Mouse (Mus musculus): ENCODE measurements around the gene Sirt4. TPM values are rescaled to one million over a fixed set of nuclear protein-coding genes. Genes with fewer than 3 reads are reported as not detected.
"Not testable (repeated sequence)": the region's sequence is repeated elsewhere in the genome, so short reads cannot be mapped to it uniquely, and the experiment has no call there.

The Sirt4 gene
- total and polyA plus RNA-seq, 3 experiments: 9.3 to 27.5 (median 13.3) TPM

DNA sequence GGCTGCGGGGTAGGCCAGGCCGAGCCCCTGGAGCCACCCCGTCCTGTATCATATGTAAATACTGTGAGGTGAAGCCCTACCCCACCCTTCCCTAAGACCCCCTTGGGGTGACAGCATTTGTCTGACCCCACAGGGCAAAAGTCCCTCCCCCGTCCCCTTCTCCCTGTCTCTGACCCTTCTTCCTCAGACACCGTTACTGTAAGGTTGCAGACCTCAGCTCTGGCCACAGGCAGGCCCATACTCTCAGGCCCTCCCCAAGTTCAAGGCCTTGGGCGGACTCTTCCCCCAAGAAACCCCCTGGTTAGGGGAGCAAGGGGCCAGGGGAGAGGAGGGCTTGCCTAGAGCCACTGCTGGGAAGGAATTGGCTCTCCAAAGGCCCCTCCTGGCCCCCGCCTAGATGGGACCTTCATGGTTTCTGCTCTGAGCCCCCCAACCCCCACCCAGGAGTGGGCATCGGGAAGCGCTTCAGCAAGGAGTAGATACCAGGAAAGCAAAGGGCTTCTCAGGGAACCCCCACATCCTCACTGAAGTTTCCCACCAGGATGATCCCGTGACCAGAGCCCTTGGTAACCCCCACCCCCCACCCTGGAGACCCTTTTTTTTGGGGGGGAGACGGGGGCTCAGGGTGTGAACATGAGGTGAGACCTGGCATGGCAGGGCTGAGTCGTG lies 30.0 kb downstream of the Sirt4 start:
- Histone ChIP-seq H3K4me1 (ENCODE audit: insufficient read depth, low read depth, low read length) (no peaks in the 10 kb centered on the region), H3K4me3 (ENCODE audit: low read depth, low read length) (no peak overlapping the region), H3K9me3 (replicated peaks) (no peaks in the 10 kb centered on the region), H3K36me3 (replicated peaks) (no peaks in the 10 kb centered on the region), H3K27me3 (ENCODE audit: insufficient read depth, low read length) (peaks cover 42% of the 10 kb centered on the region)
- no peak for DNase-seq (ENCODE audit: low spot score)
- TF ChIP-seq TAL1 (conservative IDR thresholded peaks at IDR 0.05; ENCODE audit: low read depth, low read length): no peak
- TF ChIP-seq GATA2 (IDR thresholded peaks at IDR 0.05; ENCODE audit: borderline replicate concordance, low read depth, low read length): no peak
- TF ChIP-seq CTCF (IDR thresholded peaks at IDR 0.05; ENCODE audit: low read depth, low read length): no peak
- TF ChIP-seq GATA1 (IDR thresholded peaks at IDR 0.05; ENCODE audit: borderline replicate concordance, low read length): no peak
- no peak for TF ChIP-seq POLR2AphosphoS5 (IDR thresholded peaks at IDR 0.05; ENCODE audit: insufficient replicate concordance, low read depth, low read length)
- no peak for ATAC-seq (ENCODE audit: extremely low read depth, insufficient number of reproducible peaks, low FRiP score, poor library complexity, severe bottlenecking)

DNA sequence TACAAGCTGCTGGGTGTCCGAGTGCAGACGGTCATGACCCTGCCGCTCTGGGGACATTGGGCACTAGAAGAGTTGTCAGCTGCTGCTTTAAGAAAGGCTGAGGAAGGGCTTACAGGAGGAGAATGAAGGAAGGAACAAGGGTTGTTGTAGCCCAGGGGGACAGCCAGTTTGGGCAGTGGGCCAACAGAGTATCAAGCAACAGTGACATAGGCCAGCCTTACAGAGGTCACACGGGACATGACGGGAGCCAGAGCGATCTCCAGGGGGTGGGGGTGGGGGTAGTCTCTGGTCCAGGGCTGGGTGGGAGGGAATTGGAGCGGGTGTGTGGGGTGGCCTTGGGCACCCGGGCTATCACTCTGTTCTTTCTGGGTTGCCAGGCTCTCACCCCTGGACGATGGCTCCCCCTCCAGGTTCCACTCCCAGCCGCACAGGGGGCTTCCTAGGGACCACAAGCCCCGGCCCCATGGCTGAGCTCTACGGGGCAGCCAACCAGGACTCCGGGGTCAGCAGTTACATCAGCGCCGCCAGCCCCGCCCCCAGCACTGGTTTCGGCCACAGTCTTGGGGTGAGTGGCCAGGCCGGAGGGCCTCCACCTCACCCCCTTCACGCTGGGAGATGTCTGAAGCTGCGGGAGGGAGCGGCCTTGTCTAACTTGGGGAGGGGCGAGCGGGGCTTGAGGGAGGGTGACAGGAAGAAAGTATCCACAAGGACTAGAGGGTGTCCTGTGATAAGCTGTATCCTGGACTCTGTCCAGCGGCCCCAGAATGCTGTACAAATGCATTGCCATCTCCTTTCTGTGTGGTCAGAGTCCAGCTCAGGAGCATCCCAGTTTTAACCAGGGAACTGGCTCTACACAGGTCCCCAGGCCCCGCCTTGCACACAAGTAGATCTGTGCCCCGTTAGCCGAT lies 33.9 kb downstream of the Sirt4 start:
- Histone ChIP-seq H3K4me3 (ENCODE audit: low read depth, low read length) (no peak overlapping the region), H3K9me3 (replicated peaks) (no peaks in the 10 kb centered on the region), H3K27me3 (ENCODE audit: insufficient read depth, low read length) (peaks cover 28% of the 10 kb centered on the region), H3K36me3 (replicated peaks) (no peaks in the 10 kb centered on the region), H3K4me1 (ENCODE audit: insufficient read depth, low read depth, low read length) (peaks cover 4% of the 10 kb centered on the region; the same call in 1 of the 2 replicates)
- TF ChIP-seq GATA2 (IDR thresholded peaks at IDR 0.05; ENCODE audit: borderline replicate concordance, low read depth, low read length): no peak
- TF ChIP-seq CTCF (IDR thresholded peaks at IDR 0.05; ENCODE audit: low read depth, low read length): no peak
- TF ChIP-seq POLR2AphosphoS5 (IDR thresholded peaks at IDR 0.05; ENCODE audit: insufficient replicate concordance, low read depth, low read length): no peak
- no peak for TF ChIP-seq TAL1 (conservative IDR thresholded peaks at IDR 0.05; ENCODE audit: low read depth, low read length)
- no peak for TF ChIP-seq GATA1 (IDR thresholded peaks at IDR 0.05; ENCODE audit: borderline replicate concordance, low read length)
- ATAC-seq (ENCODE audit: extremely low read depth, insufficient number of reproducible peaks, low FRiP score, poor library complexity, severe bottlenecking): no peak
- DNase-seq (ENCODE audit: low spot score): no peak

DNA sequence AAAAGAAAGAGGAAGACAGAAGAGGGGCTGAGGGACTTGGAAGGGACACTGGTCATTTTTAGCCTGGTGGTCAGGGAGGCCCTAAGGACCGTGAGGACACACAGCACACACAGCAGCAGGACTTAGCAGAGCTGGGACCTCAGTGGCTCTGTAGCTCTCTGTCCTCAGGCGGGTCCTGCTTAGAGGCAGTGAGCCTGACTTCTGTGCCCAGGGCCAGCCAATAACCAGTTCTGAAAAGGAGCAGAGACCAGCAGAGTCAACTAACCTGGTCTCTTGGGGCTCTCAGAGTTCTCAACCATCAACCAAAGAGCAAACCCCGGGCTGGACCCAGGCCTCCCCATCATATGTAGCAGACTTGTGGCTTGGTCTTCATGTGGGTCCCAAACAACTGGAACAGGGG lies 35.3 kb downstream of the Sirt4 start:
- no peak for ATAC-seq (ENCODE audit: extremely low read depth, insufficient number of reproducible peaks, low FRiP score, poor library complexity, severe bottlenecking)
- TF ChIP-seq GATA1 (IDR thresholded peaks at IDR 0.05; ENCODE audit: borderline replicate concordance, low read length) (no peak), CTCF (IDR thresholded peaks at IDR 0.05; ENCODE audit: low read depth, low read length) (no peak), POLR2AphosphoS5 (IDR thresholded peaks at IDR 0.05; ENCODE audit: insufficient replicate concordance, low read depth, low read length) (no peak), TAL1 (conservative IDR thresholded peaks at IDR 0.05; ENCODE audit: low read depth, low read length) (no peak)
- Histone ChIP-seq H3K36me3 (replicated peaks) (no peaks in the 10 kb centered on the region), H3K9me3 (replicated peaks) (no peaks in the 10 kb centered on the region), H3K4me1 (ENCODE audit: insufficient read depth, low read depth, low read length) (peaks cover 4% of the 10 kb centered on the region; the same call in 1 of the 2 replicates), H3K27me3 (ENCODE audit: insufficient read depth, low read length) (peaks cover 39% of the 10 kb centered on the region), H3K4me3 (ENCODE audit: low read depth, low read length) (no peak overlapping the region)
- no peak for DNase-seq (ENCODE audit: low spot score)

DNA sequence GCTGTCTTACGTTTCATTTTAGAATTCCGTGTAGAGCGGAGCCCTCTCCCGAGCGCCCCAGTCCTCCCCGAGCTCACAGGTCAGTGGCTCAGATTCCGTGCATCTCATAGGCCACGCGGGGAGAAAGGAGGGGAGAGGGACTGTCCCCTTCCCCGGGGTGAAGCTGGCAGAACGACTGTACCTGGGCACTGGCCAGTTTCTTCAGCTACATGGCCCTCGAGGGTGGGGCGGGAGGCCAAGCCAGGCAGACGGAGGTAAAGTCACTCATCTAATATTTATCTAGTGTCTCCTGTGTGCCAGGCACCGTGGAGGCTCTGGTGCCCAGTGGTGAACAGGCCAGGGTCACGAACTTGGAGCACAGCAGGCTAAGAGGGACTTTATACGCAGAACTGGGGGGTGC lies 37.4 kb downstream of the Sirt4 start:
- no peak for DNase-seq (ENCODE audit: low spot score)
- no peak for TF ChIP-seq POLR2AphosphoS5 (IDR thresholded peaks at IDR 0.05; ENCODE audit: insufficient replicate concordance, low read depth, low read length)
- ATAC-seq (ENCODE audit: extremely low read depth, insufficient number of reproducible peaks, low FRiP score, poor library complexity, severe bottlenecking): no peak

DNA sequence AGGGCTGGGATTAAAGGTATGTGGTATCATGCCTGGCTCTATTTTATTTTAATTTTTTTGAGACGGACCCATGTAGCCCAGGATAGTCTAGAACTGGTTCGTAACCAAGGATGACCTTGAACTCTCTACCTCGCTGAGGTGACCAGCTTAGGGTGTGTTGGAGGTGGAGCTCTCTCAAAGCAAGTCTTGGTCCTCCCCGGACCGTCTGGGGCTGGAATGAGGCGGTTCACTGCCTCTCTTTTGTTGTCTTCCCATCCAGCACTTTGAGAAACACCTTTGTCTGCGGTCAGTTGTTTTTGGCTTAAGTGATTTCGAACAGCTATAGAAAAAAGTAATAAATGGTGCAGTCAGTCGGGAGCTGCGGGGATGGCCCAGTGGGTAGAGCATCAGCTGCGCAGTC lies 40.4 kb downstream of the Sirt4 start:
- Histone ChIP-seq H3K27me3 (ENCODE audit: insufficient read depth, low read length) (peaks cover 33% of the 10 kb centered on the region), H3K4me3 (ENCODE audit: low read depth, low read length) (no peak overlapping the region), H3K4me1 (ENCODE audit: insufficient read depth, low read depth, low read length) (peaks cover 6% of the 10 kb centered on the region; the same call in 1 of the 2 replicates), H3K36me3 (replicated peaks) (no peaks in the 10 kb centered on the region), H3K9me3 (replicated peaks) (no peaks in the 10 kb centered on the region)
- ATAC-seq (ENCODE audit: extremely low read depth, insufficient number of reproducible peaks, low FRiP score, poor library complexity, severe bottlenecking) (no peak), DNase-seq (ENCODE audit: low spot score) (no peak)
- TF ChIP-seq TAL1 (conservative IDR thresholded peaks at IDR 0.05; ENCODE audit: low read depth, low read length): no peak
- no peak for TF ChIP-seq GATA2 (IDR thresholded peaks at IDR 0.05; ENCODE audit: borderline replicate concordance, low read depth, low read length)
- no peak for TF ChIP-seq CTCF (IDR thresholded peaks at IDR 0.05; ENCODE audit: low read depth, low read length)
- TF ChIP-seq POLR2AphosphoS5 (IDR thresholded peaks at IDR 0.05; ENCODE audit: insufficient replicate concordance, low read depth, low read length): no peak
- no peak for TF ChIP-seq GATA1 (IDR thresholded peaks at IDR 0.05; ENCODE audit: borderline replicate concordance, low read length)

More for the DNA sequence above, 37.4 kb downstream of the Sirt4 start:
- peaks cover 4% of the 10 kb centered on the region; the same call in 1 of the 2 replicates for H3K4me1 ChIP-seq (ENCODE audit: insufficient read depth, low read depth, low read length)
- H3K36me3 ChIP-seq (replicated peaks): no peaks in the 10 kb centered on the region
- H3K4me3 ChIP-seq (ENCODE audit: low read depth, low read length): no peak overlapping the region
- H3K27me3 ChIP-seq (ENCODE audit: insufficient read depth, low read length): peaks cover 24% of the 10 kb centered on the region
- H3K9me3 ChIP-seq (replicated peaks): no peaks in the 10 kb centered on the region

DNA sequence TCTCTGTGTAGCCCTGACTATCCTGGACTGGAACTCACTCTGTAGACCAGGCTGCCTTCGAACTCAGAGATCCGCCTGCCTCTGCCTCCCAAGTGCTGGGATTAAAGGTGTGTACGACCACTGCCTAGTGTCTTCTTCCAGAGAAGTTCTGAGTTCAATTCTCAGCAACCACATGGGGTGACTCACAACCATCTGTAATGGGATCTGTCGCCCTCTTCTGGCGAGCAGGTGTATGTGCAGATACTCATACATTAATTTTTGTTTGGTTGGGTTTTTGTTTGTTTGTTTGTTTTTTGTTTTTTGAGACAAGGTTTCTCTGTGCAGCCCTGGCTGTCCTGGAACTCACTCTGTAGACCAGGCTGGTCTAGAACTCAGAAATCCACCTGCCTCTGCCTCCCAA lies 41.9 kb downstream of the Sirt4 start:
- peaks cover 43% of the 10 kb centered on the region for H3K27me3 ChIP-seq (ENCODE audit: insufficient read depth, low read length)
- DNase-seq (ENCODE audit: low spot score); H3K9me3 ChIP-seq (replicated peaks); H3K4me1 ChIP-seq (ENCODE audit: insufficient read depth, low read depth, low read length); ATAC-seq (ENCODE audit: extremely low read depth, insufficient number of reproducible peaks, low FRiP score, poor library complexity, severe bottlenecking); H3K36me3 ChIP-seq (replicated peaks); H3K4me3 ChIP-seq (ENCODE audit: low read depth, low read length): not testable (repeated sequence)
- peak; percentile 83 for TF ChIP-seq CTCF (IDR thresholded peaks at IDR 0.05; ENCODE audit: low read depth, low read length)

All from G1E (cell line).